Mouse (Mus musculus) MEL (cell line): Measurements from ENCODE around the gene Ptpro.

Experiments used
- CTCF ChIP-seq, 3 experiments: IDR thresholded peaks in 2 of 3; conservative IDR thresholded peaks in 1 of 3; 2 replicates each; pipeline ENCODE4 v1.5.1; 2011 to 2012; ENCODE audit warnings: low read length in 3 of 3, low read depth in 2 of 3, mild to moderate bottlenecking in 2 of 3, improper control_type of control experiment in 1 of 3, inconsistent platforms in 1 of 3, mixed read lengths in 1 of 3, moderate library complexity in 1 of 3; ENCODE audit not compliant: control insufficient read depth in 1 of 3, insufficient read depth in 1 of 3, poor library complexity in 1 of 3, severe bottlenecking in 1 of 3
- EP300 ChIP-seq, 2 experiments: IDR thresholded peaks; 2 replicates each; pipeline ENCODE4 v1.6.1; 2011; ENCODE audit warnings: improper control_type of control experiment in 2 of 2, low read length in 2 of 2, low read depth in 1 of 2, mild to moderate bottlenecking in 1 of 2
- GABPA ChIP-seq: IDR thresholded peaks from 2 replicates; pipeline ENCODE4 v1.6.1; 2012; ENCODE audit warnings: low read depth, mild to moderate bottlenecking, inconsistent platforms, low read length, improper control_type of control experiment, moderate library complexity
- GATA1 ChIP-seq: IDR thresholded peaks from 2 replicates; pipeline ENCODE4 v1.6.1; 2011; ENCODE audit warnings: low read depth, low read length, improper control_type of control experiment
- HCFC1 ChIP-seq: IDR thresholded peaks from 2 replicates; pipeline ENCODE4 v1.6.1; 2012; ENCODE audit warnings: low read depth, mild to moderate bottlenecking, inconsistent platforms, low read length, improper control_type of control experiment, moderate library complexity
- JUND ChIP-seq: IDR thresholded peaks from 2 replicates; pipeline ENCODE4 v1.6.1; 2011; ENCODE audit warnings: low read depth, mild to moderate bottlenecking, improper control_type of control experiment, low read length
- MAX ChIP-seq: IDR thresholded peaks from 2 replicates; pipeline ENCODE4 v1.6.1; 2011; ENCODE audit warnings: low read length, improper control_type of control experiment
- NELFE ChIP-seq: IDR thresholded peaks from 2 replicates; pipeline ENCODE4 v1.6.1; 2011; ENCODE audit warnings: low read depth, low read length, improper control_type of control experiment
- POLR2A ChIP-seq, 2 experiments: IDR thresholded peaks; 2 replicates each; pipeline ENCODE4 v1.6.1; 2011 to 2012; ENCODE audit warnings: low read length in 2 of 2, mild to moderate bottlenecking in 2 of 2, control low read depth in 1 of 2, improper control_type of control experiment in 1 of 2, low read depth in 1 of 2, moderate library complexity in 1 of 2; ENCODE audit not compliant: control insufficient read depth in 1 of 2, insufficient read depth in 1 of 2, poor library complexity in 1 of 2
- POLR2AphosphoS2 ChIP-seq: IDR thresholded peaks from 2 replicates; pipeline ENCODE4 v1.6.1; 2011; ENCODE audit warnings: low read length, improper control_type of control experiment
- RCOR1 ChIP-seq: IDR thresholded peaks from 2 replicates; pipeline ENCODE4 v1.6.1; 2012; ENCODE audit warnings: low read depth, mild to moderate bottlenecking, inconsistent platforms, low read length, improper control_type of control experiment
- TCF12 ChIP-seq: IDR thresholded peaks from 2 replicates; pipeline ENCODE4 v1.6.1; 2014; ENCODE audit warnings: low read depth, mild to moderate bottlenecking, inconsistent platforms, low read length, improper control_type of control experiment, moderate library complexity
- USF1 ChIP-seq: IDR thresholded peaks from 2 replicates; pipeline ENCODE4 v1.6.1; 2014; ENCODE audit warnings: low read depth, mild to moderate bottlenecking, inconsistent platforms, low read length, improper control_type of control experiment, moderate library complexity

DNA sequence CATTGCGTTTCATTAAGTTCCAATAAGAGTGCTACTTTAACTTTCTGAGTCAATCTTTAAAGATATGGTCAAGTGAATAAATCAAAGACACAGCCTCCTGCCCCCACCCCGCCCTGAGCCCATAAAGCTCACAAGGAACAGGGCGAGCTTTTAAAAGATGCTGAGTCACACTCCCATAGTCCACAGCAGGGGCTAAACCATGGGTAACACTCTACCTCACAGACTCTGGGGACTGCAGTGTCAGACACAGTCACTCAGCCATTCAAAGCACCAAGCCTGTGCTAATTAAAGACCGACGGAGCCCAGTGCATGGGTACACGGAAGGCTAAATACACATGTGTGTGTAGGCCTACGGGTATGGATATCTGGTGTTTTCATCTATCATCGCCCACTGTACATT, 251.3 kb downstream of the Ptpro start:
- TF ChIP-seq EP300 (IDR thresholded peaks at IDR 0.05; ENCODE audit: low read depth in 1 of 2, low read length in 2 of 2) (no peak), POLR2AphosphoS2 (no peak), GABPA (no peak), CTCF (IDR thresholded peaks at IDR 0.05 in 2 of 3, conservative IDR thresholded peaks at IDR 0.05 in 1 of 3; ENCODE audit: control insufficient read depth in 1 of 3, insufficient read depth in 1 of 3, low read depth in 2 of 3, low read length in 3 of 3, poor library complexity in 1 of 3, severe bottlenecking in 1 of 3) (no peak), NELFE (no peak), HCFC1 (no peak), GATA1 (no peak), TCF12 (no peak), JUND (no peak), USF1 (no peak), RCOR1 (no peak), MAX (no peak), POLR2A (IDR thresholded peaks at IDR 0.05; ENCODE audit: control insufficient read depth in 1 of 2, insufficient read depth in 1 of 2, low read depth in 1 of 2, low read length in 2 of 2, poor library complexity in 1 of 2) (no peak)
